Mouse (Mus musculus) liver, embryonic 14.5 days (tissue): Measurements from ENCODE around the gene Rdx.

Experiments
- CTCF ChIP-seq: IDR thresholded peaks from 2 replicates; pipeline ENCODE4 v1.5.1; 2016; ENCODE audit warnings: antibody characterized with exemption, low read depth, control low read depth
- EP300 ChIP-seq: IDR thresholded peaks from 2 replicates; pipeline ENCODE4 v1.6.1; 2016; ENCODE audit warnings: antibody characterized with exemption, low read depth

- TF ChIP-seq CTCF (no peak), EP300 (no peak)
Observed at GRCm38 (mm10) chr9:52055313-52055712, 8.3 kb downstream of the Rdx start.
